Mouse (Mus musculus): ENCODE results near the gene Olfr803.

The Olfr803 gene

DNA sequence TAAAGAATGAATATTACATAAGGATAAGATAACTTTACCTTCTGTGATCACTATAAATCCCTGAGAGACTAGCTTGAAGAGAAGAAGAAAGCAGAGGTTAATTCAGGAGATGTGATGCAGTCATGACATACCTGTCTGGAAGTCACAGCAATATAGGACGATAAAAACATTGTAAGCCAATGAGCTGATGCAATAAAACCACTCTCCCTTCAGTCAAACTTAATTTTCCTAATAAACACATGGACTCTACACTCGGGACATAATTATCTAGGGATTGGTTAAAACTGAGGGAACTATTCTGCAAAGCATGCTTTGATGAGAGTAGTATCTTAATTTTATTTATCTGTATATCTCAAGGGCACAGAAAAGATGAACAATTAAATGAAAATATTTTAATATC lies at the start of gene Olfr803:
TSS of gene Olfr803 (minus strand) at position 101 of the 400 bp plus-strand sequence.
- DNase-seq (ENCODE audit: low spot score) = no peak

DNA sequence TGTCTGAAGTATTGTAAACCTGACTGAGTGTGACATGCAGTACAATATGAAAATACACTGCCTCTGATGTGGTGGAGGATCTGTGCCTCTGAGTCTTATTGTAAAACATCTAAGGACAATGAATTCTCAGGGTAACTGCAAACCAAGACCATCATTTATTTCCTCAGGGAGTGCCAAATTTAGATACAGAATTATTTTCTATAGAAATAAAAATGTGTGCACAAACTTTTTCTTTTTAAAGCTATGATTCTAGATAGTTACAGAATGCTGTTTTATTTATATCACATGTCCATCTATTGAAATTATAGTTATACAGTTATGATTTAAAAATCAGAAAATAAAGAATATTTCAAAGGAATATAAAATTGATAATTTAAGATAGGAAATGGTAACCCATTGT lies 47.7 kb upstream of the Olfr803 start, which contains the start of gene Olfr806:
TSS of gene Olfr806 (minus strand) at position 101 of the 400 bp plus-strand sequence.
- DNase-seq (ENCODE audit: low spot score) = no peak

- no peak for DNase-seq (ENCODE audit: low spot score)
Measured at GRCm38 (mm10) chr10:129729275-129729674, 35.2 kb upstream of the Olfr803 start, which contains the start of gene Olfr805. Olfr805 (minus strand) TSS chr10:129729375.

GRCm38 (mm10) chr10:129702910-129703309 lies 8.8 kb upstream of the Olfr803 start, which contains the start of gene Olfr804:
Olfr804 (plus strand) TSS chr10:129703210.
- no peak for DNase-seq (ENCODE audit: low spot score)

- DNase-seq (ENCODE audit: low spot score) = no peak
Measured at GRCm38 (mm10) chr10:129688069-129688468, 6.0 kb downstream of the Olfr803 start, which contains the start of gene Olfr802. Olfr802 (minus strand) TSS chr10:129688169.

- DNase-seq (ENCODE audit: low spot score) = no peak
Measured at GRCm38 (mm10) chr10:129673765-129674164, 20.3 kb downstream of the Olfr803 start, which contains the start of gene Olfr801. Olfr801 (minus strand) TSS chr10:129673865.

DNA sequence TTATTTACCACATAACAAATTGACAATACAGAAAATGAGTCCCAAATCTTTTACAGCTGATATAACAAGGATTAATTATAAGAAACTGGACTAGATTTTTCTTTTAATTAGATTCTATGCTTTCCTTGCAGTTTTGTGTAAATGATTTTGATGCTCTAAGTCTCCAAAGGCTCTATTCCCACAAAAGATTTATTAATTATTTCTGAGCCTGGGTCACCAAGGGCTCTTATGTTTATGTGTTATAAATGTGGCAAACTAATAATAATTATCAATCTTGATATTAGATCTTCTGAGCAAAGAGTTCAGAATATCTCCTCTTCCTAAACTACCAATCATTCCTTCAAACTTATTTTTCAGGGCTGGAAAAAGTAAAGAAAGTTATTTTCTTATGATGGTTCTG lies 36.7 kb downstream of the Olfr803 start, which contains the start of gene Olfr800:
TSS of gene Olfr800 (plus strand) at position 301 of the 400 bp plus-strand sequence.
- no peak for DNase-seq (ENCODE audit: low spot score)

GRCm38 (mm10) chr10:129651763-129652162 lies 42.3 kb downstream of the Olfr803 start:
- no peak for DNase-seq (ENCODE audit: low spot score)

Data from embryo, embryonic 10.5 days (tissue).